Mouse (Mus musculus): ENCODE results near the gene Wdr48.

Gene Wdr48

GRCm38 (mm10) chr9:119925729-119926128, 31.1 kb downstream of the Wdr48 start:
- no peak for DNase-seq

- DNase-seq: no peak
Observed at GRCm38 (mm10) chr9:119926497-119926896, 31.8 kb downstream of the Wdr48 start.

GRCm38 (mm10) chr9:119932358-119932757, 37.7 kb downstream of the Wdr48 start:
- no peak for DNase-seq

GRCm38 (mm10) chr9:119933675-119934074, 39.0 kb downstream of the Wdr48 start:
- DNase-seq: no peak

GRCm38 (mm10) chr9:119937005-119937773, 42.5 kb downstream of the Wdr48 start, which contains the start of the genes Gorasp1 and Ttc21a:
Gorasp1 (minus strand) TSS chr9:119937565.
Ttc21a (plus strand) TSS chr9:119937606.
- peak; percentile 97 for DNase-seq

- DNase-seq: no peak
Observed at GRCm38 (mm10) chr9:119938496-119938895, 43.8 kb downstream of the Wdr48 start.

GRCm38 (mm10) chr9:119939646-119940045, 45.0 kb downstream of the Wdr48 start:
- no peak for DNase-seq

- peak; percentile 11 for DNase-seq
Observed at GRCm38 (mm10) chr9:119941407-119941806, 46.7 kb downstream of the Wdr48 start.

GRCm38 (mm10) chr9:119941861-119942260, 47.2 kb downstream of the Wdr48 start:
- no peak for DNase-seq

GRCm38 (mm10) chr9:119943326-119943725, 48.6 kb downstream of the Wdr48 start:
- no peak for DNase-seq

GRCm38 (mm10) chr9:119945173-119945900, 50.7 kb downstream of the Wdr48 start:
- DNase-seq: peak; percentile 50

GRCm38 (mm10) chr9:119948804-119949203, 54.1 kb downstream of the Wdr48 start:
- no peak for DNase-seq

- no peak for DNase-seq
Observed at GRCm38 (mm10) chr9:119950434-119950833, 55.8 kb downstream of the Wdr48 start.

GRCm38 (mm10) chr9:119951388-119951787, 56.7 kb downstream of the Wdr48 start:
- DNase-seq: no peak

- no peak for DNase-seq
Observed at GRCm38 (mm10) chr9:119958835-119959234, 64.2 kb downstream of the Wdr48 start.

GRCm38 (mm10) chr9:119962216-119962615, 67.5 kb downstream of the Wdr48 start:
- DNase-seq: no peak

- peak; percentile 78 for DNase-seq
Observed at GRCm38 (mm10) chr9:119962987-119963667, 68.4 kb downstream of the Wdr48 start.

GRCm38 (mm10) chr9:119964206-119964605, 69.5 kb downstream of the Wdr48 start:
- no peak for DNase-seq

GRCm38 (mm10) chr9:119965186-119965585, 70.5 kb downstream of the Wdr48 start:
- no peak for DNase-seq

GRCm38 (mm10) chr9:119966221-119966910, 71.7 kb downstream of the Wdr48 start:
- DNase-seq: no peak

- no peak for DNase-seq
Observed at GRCm38 (mm10) chr9:119969811-119970210, 75.1 kb downstream of the Wdr48 start.

GRCm38 (mm10) chr9:119970221-119970620, 75.5 kb downstream of the Wdr48 start:
- DNase-seq: peak; percentile 53

Data from retina, postnatal 1 day (tissue).